Mouse (Mus musculus): ENCODE measurements around the gene Smim14. TPM values are rescaled to one million over a fixed set of nuclear protein-coding genes. Genes with fewer than 3 reads are reported as not detected.
"Not testable (repeated sequence)": the region's sequence is repeated elsewhere in the genome, so short reads cannot be mapped to it uniquely, and the experiment has no call there.

Gene Smim14
- polyA plus RNA-seq, 1 experiment from 2014 or later, result 199 TPM

GRCm38 (mm10) chr5:65544616-65545015, 7.6 kb upstream of the Smim14 start:
- no peaks in the 10 kb centered on the region for H3K27me3 ChIP-seq (replicated peaks; ENCODE audit: control insufficient read depth, insufficient read depth, low read length)
- peaks cover under 1% of the 10 kb centered on the region; the same call in 1 of the 2 replicates for H3K4me1 ChIP-seq (ENCODE audit: control insufficient read depth, insufficient read depth, low read length)
- no peak overlapping the region for H3K4me3 ChIP-seq (ENCODE audit: low read depth, low read length)
- no peak for ATAC-seq
- no peak overlapping the region for H3K27ac ChIP-seq (ENCODE audit: low read depth, low read length)
- no peak overlapping the region for H3K9ac ChIP-seq (ENCODE audit: low read length)
- H3K4me2 ChIP-seq (ENCODE audit: low read length), result no peak overlapping the region
- 0 out of 2 replicates have a peak, but pooled peaks cover 4% of the 10 kb centered on the region for H3K36me3 ChIP-seq (ENCODE audit: control insufficient read depth, insufficient read depth, low read length)
- no peaks in the 10 kb centered on the region for H3K9me3 ChIP-seq (replicated peaks; ENCODE audit: control insufficient read depth, low read length)
- DNase-seq (ENCODE audit: low spot score), result no peak
- WGBS, result 82% methylated on average over 2 of the region's 2 CpGs

- 95% methylated on average over 1 of the region's 1 CpGs for WGBS
- DNase-seq (ENCODE audit: low spot score) (no peak), ATAC-seq (no peak)
- Histone ChIP-seq H3K9me3 (replicated peaks; ENCODE audit: control insufficient read depth, low read length) (no peaks in the 10 kb centered on the region), H3K4me2 (ENCODE audit: low read length) (no peak overlapping the region), H3K27me3 (replicated peaks; ENCODE audit: control insufficient read depth, insufficient read depth, low read length) (no peaks in the 10 kb centered on the region), H3K9ac (ENCODE audit: low read length) (no peak overlapping the region), H3K4me1 (ENCODE audit: control insufficient read depth, insufficient read depth, low read length) (peaks cover 11% of the 10 kb centered on the region), H3K4me3 (ENCODE audit: low read depth, low read length) (no peak overlapping the region), H3K36me3 (ENCODE audit: control insufficient read depth, insufficient read depth, low read length) (no peaks in the 10 kb centered on the region), H3K27ac (ENCODE audit: low read depth, low read length) (no peak overlapping the region)
Observed at GRCm38 (mm10) chr5:65543491-65543890, 6.5 kb upstream of the Smim14 start.

- Histone ChIP-seq H3K9ac (ENCODE audit: low read length) (no peak overlapping the region), H3K4me1 (ENCODE audit: control insufficient read depth, insufficient read depth, low read length) (peaks cover 11% of the 10 kb centered on the region), H3K4me3 (ENCODE audit: low read depth, low read length) (no peak overlapping the region), H3K4me2 (ENCODE audit: low read length) (no peak overlapping the region), H3K36me3 (ENCODE audit: control insufficient read depth, insufficient read depth, low read length) (no peaks in the 10 kb centered on the region), H3K9me3 (replicated peaks; ENCODE audit: control insufficient read depth, low read length) (no peaks in the 10 kb centered on the region), H3K27ac (ENCODE audit: low read depth, low read length) (no peak overlapping the region), H3K27me3 (replicated peaks; ENCODE audit: control insufficient read depth, insufficient read depth, low read length) (no peaks in the 10 kb centered on the region)
- ATAC-seq (no peak), DNase-seq (ENCODE audit: low spot score) (no peak)
- 74% methylated on average over 3 of the region's 3 CpGs for WGBS
Observed at GRCm38 (mm10) chr5:65541889-65542288, 4.9 kb upstream of the Smim14 start.

- Histone ChIP-seq H3K9me3 (replicated peaks; ENCODE audit: control insufficient read depth, low read length) (no peaks in the 10 kb centered on the region), H3K4me1 (ENCODE audit: control insufficient read depth, insufficient read depth, low read length) (peaks cover 13% of the 10 kb centered on the region), H3K9ac (ENCODE audit: low read length) (no peak overlapping the region), H3K27me3 (replicated peaks; ENCODE audit: control insufficient read depth, insufficient read depth, low read length) (no peaks in the 10 kb centered on the region), H3K36me3 (ENCODE audit: control insufficient read depth, insufficient read depth, low read length) (no peaks in the 10 kb centered on the region), H3K4me3 (ENCODE audit: low read depth, low read length) (no peak overlapping the region), H3K27ac (ENCODE audit: low read depth, low read length) (no peak overlapping the region), H3K4me2 (ENCODE audit: low read length) (no peak overlapping the region)
- ATAC-seq (no peak), DNase-seq (ENCODE audit: low spot score) (no peak)
- 95% methylated on average over 3 of the region's 3 CpGs for WGBS
Observed at GRCm38 (mm10) chr5:65539786-65540185, 2.8 kb upstream of the Smim14 start.

- Histone ChIP-seq H3K9me3 (replicated peaks; ENCODE audit: control insufficient read depth, low read length) (no peaks in the 10 kb centered on the region), H3K9ac (ENCODE audit: low read length) (peak overlapping the region; percentile 54; the same call in 1 of the 2 replicates), H3K27me3 (replicated peaks; ENCODE audit: control insufficient read depth, insufficient read depth, low read length) (no peaks in the 10 kb centered on the region), H3K27ac (ENCODE audit: low read depth, low read length) (no peak overlapping the region), H3K36me3 (ENCODE audit: control insufficient read depth, insufficient read depth, low read length) (no peaks in the 10 kb centered on the region), H3K4me3 (ENCODE audit: low read depth, low read length) (peak overlapping the region; percentile 19; the same call in 1 of the 2 replicates), H3K4me1 (ENCODE audit: control insufficient read depth, insufficient read depth, low read length) (peaks cover 13% of the 10 kb centered on the region), H3K4me2 (ENCODE audit: low read length) (peak overlapping the region; percentile 55)
- DNase-seq (ENCODE audit: low spot score) (no peak), ATAC-seq (no peak)
- WGBS, result 14% methylated on average over 4 of the region's 4 CpGs
Observed at GRCm38 (mm10) chr5:65538829-65539228, 1.8 kb upstream of the Smim14 start.

GRCm38 (mm10) chr5:65538121-65538520, 1.1 kb upstream of the Smim14 start:
- no peaks in the 10 kb centered on the region for H3K27me3 ChIP-seq (replicated peaks; ENCODE audit: control insufficient read depth, insufficient read depth, low read length)
- H3K9ac ChIP-seq (ENCODE audit: low read length), result peak overlapping the region; percentile 95
- H3K4me2 ChIP-seq (ENCODE audit: low read length), result peak overlapping the region; percentile 76
- ATAC-seq, result no peak
- H3K9me3 ChIP-seq (replicated peaks; ENCODE audit: control insufficient read depth, low read length), result no peaks in the 10 kb centered on the region
- H3K27ac ChIP-seq (ENCODE audit: low read depth, low read length), result peak overlapping the region; percentile 99
- peak overlapping the region; percentile 93 for H3K4me3 ChIP-seq (ENCODE audit: low read depth, low read length)
- H3K36me3 ChIP-seq (ENCODE audit: control insufficient read depth, insufficient read depth, low read length), result no peaks in the 10 kb centered on the region
- peaks cover 13% of the 10 kb centered on the region for H3K4me1 ChIP-seq (ENCODE audit: control insufficient read depth, insufficient read depth, low read length)
- DNase-seq (ENCODE audit: low spot score), result peak; percentile 6
- WGBS, result 1% methylated on average over 4 of the region's 4 CpGs

- H3K9ac ChIP-seq (ENCODE audit: low read length), result peak overlapping the region; percentile 95
- DNase-seq (ENCODE audit: low spot score), result peak; percentile 67
- WGBS, result under 1% methylated on average over 45 of the region's 59 CpGs
- no peaks in the 10 kb centered on the region for H3K9me3 ChIP-seq (replicated peaks; ENCODE audit: control insufficient read depth, low read length)
- H3K4me1 ChIP-seq (ENCODE audit: control insufficient read depth, insufficient read depth, low read length), result peaks cover 13% of the 10 kb centered on the region
- H3K27ac ChIP-seq (ENCODE audit: low read depth, low read length), result peak overlapping the region; percentile 99
- H3K27me3 ChIP-seq (replicated peaks; ENCODE audit: control insufficient read depth, insufficient read depth, low read length), result no peaks in the 10 kb centered on the region
- H3K4me2 ChIP-seq (ENCODE audit: low read length), result peak overlapping the region; percentile 76
- peak; percentile 66 for ATAC-seq
- H3K4me3 ChIP-seq (ENCODE audit: low read depth, low read length), result peak overlapping the region; percentile 93
- no peaks in the 10 kb centered on the region for H3K36me3 ChIP-seq (ENCODE audit: control insufficient read depth, insufficient read depth, low read length)
Observed at GRCm38 (mm10) chr5:65537420-65538071, 562 bp upstream of the Smim14 start.

GRCm38 (mm10) chr5:65536068-65536465, 917 bp downstream of the Smim14 start:
- not testable (repeated sequence) for H3K9me3 ChIP-seq (replicated peaks; ENCODE audit: control insufficient read depth, low read length); DNase-seq (ENCODE audit: low spot score); H3K36me3 ChIP-seq (ENCODE audit: control insufficient read depth, insufficient read depth, low read length); H3K27me3 ChIP-seq (replicated peaks; ENCODE audit: control insufficient read depth, insufficient read depth, low read length); ATAC-seq
- 87% methylated on average over 10 of the region's 10 CpGs for WGBS
- peak overlapping the region; percentile 93 for H3K4me3 ChIP-seq (ENCODE audit: low read depth, low read length)
- peak overlapping the region; percentile 95 for H3K9ac ChIP-seq (ENCODE audit: low read length)
- H3K27ac ChIP-seq (ENCODE audit: low read depth, low read length), result peak overlapping the region; percentile 99
- peak overlapping the region; percentile 76 for H3K4me2 ChIP-seq (ENCODE audit: low read length)
- H3K4me1 ChIP-seq (ENCODE audit: control insufficient read depth, insufficient read depth, low read length), result peaks cover 13% of the 10 kb centered on the region

- peak; percentile 81 for DNase-seq (ENCODE audit: low spot score)
Observed at GRCm38 (mm10) chr5:65535457-65536067, 1.4 kb downstream of the Smim14 start.

More at GRCm38 (mm10) chr5:65535457-65536067, 1.4 kb downstream of the Smim14 start:
- Histone ChIP-seq H3K4me3 (ENCODE audit: low read depth, low read length) (no peak overlapping the region), H3K27ac (ENCODE audit: low read depth, low read length) (no peak overlapping the region), H3K36me3 (ENCODE audit: control insufficient read depth, insufficient read depth, low read length) (no peaks in the 10 kb centered on the region), H3K27me3 (replicated peaks; ENCODE audit: control insufficient read depth, insufficient read depth, low read length) (no peaks in the 10 kb centered on the region), H3K9me3 (replicated peaks; ENCODE audit: control insufficient read depth, low read length) (no peaks in the 10 kb centered on the region), H3K9ac (ENCODE audit: low read length) (no peak overlapping the region), H3K4me2 (ENCODE audit: low read length) (no peak overlapping the region), H3K4me1 (ENCODE audit: control insufficient read depth, insufficient read depth, low read length) (peaks cover 13% of the 10 kb centered on the region)
- WGBS, result 75% methylated on average over 5 of the region's 5 CpGs
- no peak for ATAC-seq
